Mouse (Mus musculus): Measurements from ENCODE around the gene Cpd. TPM values are rescaled to one million over a fixed set of nuclear protein-coding genes. Genes with fewer than 3 reads are reported as not detected.

Cpd gene
- polyA plus RNA-seq, 1 experiment from 2014 or later: 7.0 TPM

DNA sequence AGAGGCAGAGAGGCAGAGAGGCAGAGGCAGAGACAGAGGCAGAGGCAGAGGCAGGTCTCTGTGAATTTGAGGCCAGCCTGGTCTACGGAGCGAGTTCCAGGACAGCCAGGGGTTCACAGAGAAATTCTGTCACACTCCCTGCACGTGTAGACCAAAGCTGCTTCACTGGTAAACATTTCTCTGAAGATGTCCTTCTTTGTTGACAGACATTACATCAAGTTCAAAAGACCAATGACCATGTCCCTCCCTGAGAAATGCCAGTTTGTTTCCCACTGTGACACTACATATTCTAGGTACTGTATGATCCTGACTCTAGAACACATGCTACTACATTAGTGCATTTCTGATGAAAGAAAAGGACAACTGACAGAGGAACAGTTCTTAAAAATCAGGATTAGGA is 116.2 kb downstream of the Cpd start:
- Histone ChIP-seq H3K27me3 (no peaks in the 10 kb centered on the region), H3K4me1 (no peaks in the 10 kb centered on the region), H3K9me3 (no peaks in the 10 kb centered on the region), H3K4me3 (no peak overlapping the region), H3K9ac (replicated peaks) (no peak overlapping the region), H3K27ac (replicated peaks) (no peak overlapping the region), H3K4me2 (replicated peaks) (no peak overlapping the region), H3K36me3 (peaks cover 52% of the 10 kb centered on the region)
- no peak for ATAC-seq (replicated peaks)
- WGBS: 84% methylated on average over 3 of the region's 3 CpGs

Other genes starting within 250 kb of the Cpd start
- gene Abr, start 224.7 kb downstream of the Cpd start, polyA plus RNA-seq (2015; fragmentation: Nextera tagmentation; extraction: Ambion mirVana): 111 and 112 TPM in 2 replicates
- gene Bhlha9, start 174.5 kb downstream of the Cpd start, polyA plus RNA-seq (2015; fragmentation: Nextera tagmentation; extraction: Ambion mirVana): 0.51 and 0.65 TPM in 2 replicates
- 0.24 and 0.56 TPM in 2 replicates for gene Trarg1, start 167.2 kb downstream of the Cpd start, polyA plus RNA-seq (2015; fragmentation: Nextera tagmentation; extraction: Ambion mirVana)
- 27.1 and 27.4 TPM in 2 replicates for gene Gosr1, start 83.4 kb downstream of the Cpd start, polyA plus RNA-seq (2015; fragmentation: Nextera tagmentation; extraction: Ambion mirVana)
- gene Tmigd1, start 55.1 kb upstream of the Cpd start, polyA plus RNA-seq (2015; fragmentation: Nextera tagmentation; extraction: Ambion mirVana): not detected in 2 replicates
- 128 and 134 TPM in 2 replicates for gene Blmh, start 77.8 kb upstream of the Cpd start, polyA plus RNA-seq (2015; fragmentation: Nextera tagmentation; extraction: Ambion mirVana)
- 0.43 and 0.60 TPM in 2 replicates for gene Slc6a4, start 151.6 kb upstream of the Cpd start, polyA plus RNA-seq (2015; fragmentation: Nextera tagmentation; extraction: Ambion mirVana)
- 65.0 and 70.8 TPM in 2 replicates for gene Nsrp1, start 231.4 kb upstream of the Cpd start, polyA plus RNA-seq (2015; fragmentation: Nextera tagmentation; extraction: Ambion mirVana)

All from forebrain, embryonic 15.5 days (tissue).